Mouse (Mus musculus) Patski (cell line): ENCODE measurements around the gene Lrrc4c. TPM values are rescaled to one million over a fixed set of nuclear protein-coding genes. Genes with fewer than 3 reads are reported as not detected.

Source experiments
- ATAC-seq: fragments of 100-300 bp; one replicate; pipeline ENCODE4 v1.8.0; 2021
- CTCF ChIA-PET: fragments of 350-600 bp; sonication (Branson Sonifier 250); formaldehyde crosslinking; loops from one replicate; lab custom pipeline; 2022; ENCODE audit warnings: inconsistent platforms; lab: Charles Lee
- POLR2A ChIA-PET: fragments of 350-600 bp; sonication (Branson Sonifier 250); formaldehyde crosslinking; loops from one replicate; lab custom pipeline; 2022; ENCODE audit warnings: antibody characterized with exemption, inconsistent platforms; lab: Charles Lee
- DNase-seq: peaks from one replicate; pipeline ENCODE4 v3.0.0-alpha.2; 2011; ENCODE audit warnings: low read depth, low spot score
- H3K27me3 ChIP-seq: fragments of 371-371 bp; one replicate; pipeline ENCODE4 v1.5.1; 2021
- CTCF ChIP-seq: fragments of 100-300 bp; IDR thresholded peaks from one replicate; pipeline ENCODE4 v1.5.1; 2021
- in situ Hi-C: fragments of 300-500 bp; cut with MboI; formaldehyde crosslinking; loops from 3 replicates; pipeline ENCODE4 v1.11.1; 2018; ENCODE audit warnings: low pct_unique_long_range_greater_than_20kb, mixed read lengths
- polyA plus RNA-seq: library from polyadenylated mRNA; unstranded; gene quantifications from one replicate; pipeline ENCODE4 v1.2.3, GENCODE M21; 2021

The Lrrc4c gene
- polyA plus RNA-seq, 1 experiment from 2014 or later: not detected

- DNase-seq: no peak
- no peaks in the 10 kb centered on the region for H3K27me3 ChIP-seq
- POLR2A ChIA-PET: no interaction called here
- ATAC-seq: no peak
- no peak for TF ChIP-seq CTCF
- CTCF ChIA-PET: no interaction called here
- in situ Hi-C loops: no loop called here
Observed at GRCm38 (mm10) chr2:96401186-96401811, 83.3 kb downstream of the Lrrc4c start.

GRCm38 (mm10) chr2:96402514-96402913, 84.5 kb downstream of the Lrrc4c start:
- ChIA-PET POLR2A (no interaction called here), CTCF (no interaction called here)
- no peak for DNase-seq
- no peak for TF ChIP-seq CTCF
- no peaks in the 10 kb centered on the region for H3K27me3 ChIP-seq
- in situ Hi-C loops: no loop called here
- ATAC-seq: no peak

GRCm38 (mm10) chr2:96406856-96407255, 88.9 kb downstream of the Lrrc4c start:
- DNase-seq (no peak), ATAC-seq (no peak)
- ChIA-PET CTCF (no interaction called here), POLR2A (no interaction called here)
- no peak for TF ChIP-seq CTCF
- H3K27me3 ChIP-seq: no peaks in the 10 kb centered on the region
- in situ Hi-C loops: no loop called here

GRCm38 (mm10) chr2:96411182-96411581, 93.2 kb downstream of the Lrrc4c start:
- H3K27me3 ChIP-seq: no peaks in the 10 kb centered on the region
- in situ Hi-C loops: no loop called here
- ATAC-seq (no peak), DNase-seq (no peak)
- CTCF ChIA-PET: no interaction called here
- POLR2A ChIA-PET: no interaction called here
- TF ChIP-seq CTCF: no peak

GRCm38 (mm10) chr2:96461566-96461965, 143.6 kb downstream of the Lrrc4c start:
- in situ Hi-C loops: no loop called here
- no peak for TF ChIP-seq CTCF
- H3K27me3 ChIP-seq: no peaks in the 10 kb centered on the region
- no peak for ATAC-seq
- DNase-seq: no peak
- ChIA-PET CTCF (no interaction called here), POLR2A (no interaction called here)

DNA sequence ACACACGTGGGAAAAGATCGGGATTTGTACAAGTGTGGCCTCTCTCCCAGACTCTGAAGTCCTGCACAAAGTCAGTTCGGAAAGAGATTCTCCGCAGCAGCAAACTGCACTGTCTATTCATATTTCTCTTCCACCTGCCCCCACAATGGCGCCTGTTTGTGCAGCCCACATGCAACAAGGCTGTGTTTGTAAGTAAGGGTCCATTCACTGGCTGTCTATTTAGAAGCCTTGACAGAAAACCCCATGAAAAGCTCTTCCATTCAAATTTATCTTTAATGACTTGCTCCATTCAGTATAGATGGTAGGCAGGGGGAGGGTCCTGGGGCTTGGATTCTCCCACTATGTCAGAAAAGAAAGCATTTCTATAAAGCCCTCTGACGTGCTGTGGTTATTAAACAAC, 157.7 kb downstream of the Lrrc4c start:
- DNase-seq (no peak), ATAC-seq (no peak)
- ChIA-PET CTCF (no interaction called here), POLR2A (no interaction called here)
- H3K27me3 ChIP-seq: no peaks in the 10 kb centered on the region
- no peak for TF ChIP-seq CTCF
- in situ Hi-C loops: no loop called here

GRCm38 (mm10) chr2:96499116-96499882, 181.3 kb downstream of the Lrrc4c start:
- in situ Hi-C loops: no loop called here
- POLR2A ChIA-PET: interaction anchor here (0.5 kb wide), 1 partner anchor 934 kb away, joined by 3 read pairs; no protein-coding TSS in a partner anchor
- no peaks in the 10 kb centered on the region for H3K27me3 ChIP-seq
- DNase-seq (no peak), ATAC-seq (no peak)
- CTCF ChIA-PET: no interaction called here
- TF ChIP-seq CTCF: no peak

DNA sequence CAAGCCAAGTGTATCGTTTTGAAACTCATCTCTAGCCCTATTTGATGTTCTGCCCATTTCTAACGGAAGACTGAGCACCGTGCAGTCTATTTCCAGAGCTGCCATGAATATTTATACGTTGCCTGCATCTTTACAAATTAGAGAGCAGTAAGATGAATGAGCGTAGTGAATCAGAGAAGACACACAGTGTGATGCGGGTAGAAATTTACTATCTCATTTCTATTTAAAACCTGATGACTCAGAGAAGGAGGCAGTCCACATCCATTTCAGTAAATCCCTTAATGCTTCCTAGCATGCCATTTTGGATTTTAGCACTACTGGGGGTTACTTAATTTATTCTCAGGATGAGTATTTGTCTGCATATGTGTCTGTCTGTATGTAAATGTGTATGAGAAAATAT, 186.2 kb downstream of the Lrrc4c start:
- no peaks in the 10 kb centered on the region for H3K27me3 ChIP-seq
- in situ Hi-C loops: no loop called here
- TF ChIP-seq CTCF: no peak
- ChIA-PET POLR2A (no interaction called here), CTCF (no interaction called here)
- DNase-seq: peak; percentile 6
- ATAC-seq: peak; percentile 65

- in situ Hi-C loops: no loop called here
- no peak for TF ChIP-seq CTCF
- POLR2A ChIA-PET: no interaction called here
- CTCF ChIA-PET: no interaction called here
- H3K27me3 ChIP-seq: no peaks in the 10 kb centered on the region
- ATAC-seq: no peak
- no peak for DNase-seq
Observed at GRCm38 (mm10) chr2:96505641-96506040, 187.7 kb downstream of the Lrrc4c start.

GRCm38 (mm10) chr2:96508991-96509390, 191.0 kb downstream of the Lrrc4c start:
- TF ChIP-seq CTCF: no peak
- POLR2A ChIA-PET: no interaction called here
- no peaks in the 10 kb centered on the region for H3K27me3 ChIP-seq
- DNase-seq (no peak), ATAC-seq (no peak)
- in situ Hi-C loops: no loop called here
- CTCF ChIA-PET: no interaction called here

- ChIA-PET POLR2A (no interaction called here), CTCF (no interaction called here)
- DNase-seq: no peak
- no peaks in the 10 kb centered on the region for H3K27me3 ChIP-seq
- no peak for TF ChIP-seq CTCF
- ATAC-seq: no peak
- in situ Hi-C loops: no loop called here
Observed at GRCm38 (mm10) chr2:96537469-96537868, 219.5 kb downstream of the Lrrc4c start.

DNA sequence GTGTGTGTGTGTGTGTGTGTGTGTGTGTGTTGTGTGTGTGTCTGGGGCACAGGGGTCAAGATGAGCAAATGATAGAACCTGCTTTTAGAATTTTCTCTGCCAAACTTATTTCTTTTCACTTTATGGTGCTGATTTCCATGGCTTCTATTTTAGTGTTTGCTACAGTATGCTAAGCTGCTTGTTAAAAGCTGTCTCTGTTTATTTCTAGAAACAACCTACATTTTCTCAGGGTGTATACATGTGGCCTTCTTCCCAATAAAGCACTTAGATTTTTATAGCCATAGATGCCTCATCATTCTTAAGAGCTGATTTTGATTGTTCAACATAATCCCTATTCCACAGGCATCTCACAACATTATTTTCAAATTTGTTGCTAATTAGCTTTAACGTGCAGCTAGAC, 229.2 kb downstream of the Lrrc4c start:
- ATAC-seq: no peak
- no peak for TF ChIP-seq CTCF
- no peak for DNase-seq
- POLR2A ChIA-PET: no interaction called here
- H3K27me3 ChIP-seq: no peaks in the 10 kb centered on the region
- in situ Hi-C loops: no loop called here
- CTCF ChIA-PET: no interaction called here
